Mouse (Mus musculus): ENCODE data around the gene Dennd1c.
"Not testable (repeated sequence)": the region's sequence is repeated elsewhere in the genome, so short reads cannot be mapped to it uniquely, and the experiment has no call there.

The Dennd1c gene

DNA sequence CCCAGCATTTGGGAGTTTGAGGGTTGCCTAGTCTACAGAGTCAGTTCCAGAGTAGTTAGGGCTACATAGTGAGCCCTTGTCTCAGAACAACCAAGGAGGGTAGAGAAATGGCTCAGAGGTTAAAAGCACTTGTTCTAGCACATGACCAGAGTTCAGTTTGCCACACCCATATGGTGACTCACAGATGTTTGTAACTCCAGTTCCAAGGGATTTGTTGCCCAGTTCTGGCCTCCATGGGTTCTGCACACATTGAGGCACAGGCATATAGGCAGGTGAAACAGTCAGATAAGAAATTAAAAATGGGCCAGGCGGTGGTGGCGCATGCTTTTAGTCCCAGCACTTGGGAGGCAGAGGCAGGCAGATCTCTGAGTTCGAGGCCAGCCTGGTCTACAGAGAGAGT is 15.9 kb upstream of the Dennd1c start:
- no peak for DNase-seq

DNA sequence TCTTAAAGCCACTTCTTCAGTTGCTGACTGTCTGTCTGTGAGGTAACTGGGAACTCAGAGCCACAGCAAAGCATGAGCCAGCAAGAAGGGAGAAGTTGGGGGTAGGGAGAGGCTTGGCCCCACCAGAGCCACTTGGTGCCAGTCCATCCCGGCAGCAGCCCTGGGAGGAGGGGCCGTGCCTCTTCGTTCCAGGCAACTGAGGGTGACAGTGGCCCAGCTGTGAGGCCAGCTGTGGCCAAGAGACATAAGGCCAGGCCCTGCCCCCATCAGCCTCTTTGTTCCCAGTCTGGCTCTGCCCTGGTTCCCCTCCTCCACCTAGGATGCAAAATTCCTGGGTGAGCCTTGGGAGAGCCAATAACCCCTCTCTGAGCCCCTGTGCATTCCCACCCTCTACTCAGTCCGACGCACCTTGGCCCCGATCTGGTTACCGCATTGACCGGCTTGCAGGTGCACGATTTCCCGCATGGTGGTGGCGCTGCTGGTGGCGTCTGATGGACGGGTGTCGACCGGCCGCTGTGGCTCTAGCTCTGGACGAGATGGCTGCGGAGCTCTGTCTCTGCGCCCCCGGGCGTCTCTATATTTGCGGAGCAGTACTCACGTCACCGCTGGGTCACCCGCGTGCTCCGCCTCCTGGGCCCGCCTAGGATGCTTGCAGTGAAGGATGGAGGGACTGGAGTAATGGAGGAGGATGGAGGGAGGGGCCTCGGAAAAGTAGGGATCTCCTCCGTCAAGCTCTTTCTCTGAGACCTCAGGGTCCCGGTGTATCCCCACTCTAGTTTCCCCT is 8.9 kb upstream of the Dennd1c start, which contains the start of gene Tubb4a:
TSS of gene Tubb4a (minus strand) at position 734 of the 784 bp plus-strand sequence.
- peak; percentile 95 for DNase-seq

- peak; percentile 98 for DNase-seq
These were observed 7.8 kb upstream of the Dennd1c start for GRCm38 (mm10) chr17:57085970-57086757.

GRCm38 (mm10) chr17:57082481-57082880 is 4.2 kb upstream of the Dennd1c start:
- peak; percentile 78 for DNase-seq

DNA sequence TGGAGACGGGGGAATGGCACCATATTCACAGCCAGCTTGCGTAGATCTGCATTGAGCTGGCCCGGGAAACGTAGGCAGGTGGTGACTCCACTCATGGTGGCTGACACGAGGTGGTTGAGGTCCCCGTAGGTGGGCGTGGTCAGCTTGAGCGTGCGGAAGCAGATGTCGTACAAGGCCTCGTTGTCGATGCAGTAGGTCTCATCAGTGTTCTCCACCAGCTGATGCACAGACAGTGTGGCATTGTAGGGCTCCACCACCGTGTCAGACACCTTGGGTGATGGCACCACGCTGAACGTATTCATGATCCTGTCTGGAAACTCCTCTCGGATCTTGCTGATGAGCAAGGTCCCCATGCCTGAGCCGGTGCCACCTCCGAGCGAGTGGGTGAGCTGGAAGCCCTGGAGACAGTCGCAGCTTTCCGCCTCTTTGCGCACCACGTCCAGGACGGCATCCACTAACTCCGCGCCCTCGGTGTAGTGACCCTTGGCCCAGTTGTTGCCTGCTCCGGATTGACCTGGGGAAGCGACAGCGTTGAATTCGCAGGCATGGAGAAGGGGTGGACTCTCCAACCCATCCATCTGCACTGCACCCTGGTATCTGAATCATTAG is 3.0 kb upstream of the Dennd1c start:
- DNase-seq, result peak; percentile 62

- DNase-seq, result peak; percentile 19
These were observed 1.6 kb upstream of the Dennd1c start for GRCm38 (mm10) chr17:57079919-57080318.

- DNase-seq, result no peak
These were observed 1.4 kb downstream of the Dennd1c start for GRCm38 (mm10) chr17:57076916-57077315.

- DNase-seq, result peak; percentile 29
These were observed 7.6 kb downstream of the Dennd1c start for GRCm38 (mm10) chr17:57070699-57071098.

DNA sequence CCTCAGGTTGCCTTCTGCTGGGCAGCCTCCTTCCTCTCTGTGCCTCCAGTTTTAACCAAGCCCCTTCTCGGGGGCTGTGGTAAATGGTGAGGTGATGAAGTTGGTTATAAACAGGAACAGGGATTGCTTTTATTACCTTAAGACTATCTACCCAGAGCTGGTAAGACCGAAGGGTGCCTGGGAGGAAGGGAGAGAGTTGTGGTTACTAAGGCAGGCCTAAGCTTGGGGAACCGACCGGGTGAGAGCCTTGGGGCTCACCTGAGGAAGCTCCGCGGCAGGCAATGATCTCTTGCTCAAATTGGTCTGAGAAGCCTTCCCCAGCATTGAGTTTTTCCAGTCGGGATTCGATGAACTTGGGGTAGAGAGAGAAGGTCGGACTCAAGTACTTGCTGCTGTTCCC is 8.0 kb downstream of the Dennd1c start:
- no peak for DNase-seq

DNA sequence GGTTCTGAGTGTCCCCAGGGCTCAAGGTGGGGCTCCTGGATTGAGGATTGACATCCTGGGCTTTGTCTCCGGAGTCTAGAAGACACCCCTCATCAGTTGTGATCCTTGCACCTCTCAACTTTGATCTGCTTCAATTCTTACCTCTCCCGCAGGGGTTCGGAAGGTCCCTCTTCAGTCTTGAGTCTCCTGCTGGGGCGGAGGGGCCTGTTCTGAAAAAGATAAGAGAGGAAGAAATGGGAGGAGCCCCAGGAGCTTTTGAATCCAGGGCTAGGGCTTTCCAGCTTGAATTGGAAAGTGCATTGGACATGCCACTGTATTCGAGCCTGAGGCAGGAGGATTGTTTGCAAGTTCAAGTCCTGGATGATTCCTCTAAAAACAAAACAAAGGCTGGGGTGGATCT is 11.4 kb downstream of the Dennd1c start:
- no peak for DNase-seq

DNA sequence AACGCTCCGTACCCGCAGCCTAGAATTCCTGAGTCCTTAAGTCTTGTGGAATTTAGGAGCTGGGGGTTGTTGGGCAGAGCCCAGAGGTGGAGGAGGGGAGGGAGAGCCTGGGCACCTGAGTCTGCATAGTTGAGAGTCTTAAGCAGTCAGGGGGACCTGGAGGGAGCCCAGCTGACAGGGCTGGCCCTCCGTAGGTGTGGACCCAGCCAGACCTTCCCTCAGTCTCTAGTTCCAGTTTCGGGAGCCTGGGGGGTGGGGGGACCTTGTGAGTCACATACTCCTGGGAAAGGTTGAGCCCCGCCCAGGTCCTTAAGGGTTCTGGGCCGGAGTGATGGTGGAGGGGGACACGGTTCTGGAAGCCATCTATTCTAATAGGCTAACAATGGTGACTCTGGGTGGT is 15.3 kb downstream of the Dennd1c start:
- DNase-seq, result no peak

DNA sequence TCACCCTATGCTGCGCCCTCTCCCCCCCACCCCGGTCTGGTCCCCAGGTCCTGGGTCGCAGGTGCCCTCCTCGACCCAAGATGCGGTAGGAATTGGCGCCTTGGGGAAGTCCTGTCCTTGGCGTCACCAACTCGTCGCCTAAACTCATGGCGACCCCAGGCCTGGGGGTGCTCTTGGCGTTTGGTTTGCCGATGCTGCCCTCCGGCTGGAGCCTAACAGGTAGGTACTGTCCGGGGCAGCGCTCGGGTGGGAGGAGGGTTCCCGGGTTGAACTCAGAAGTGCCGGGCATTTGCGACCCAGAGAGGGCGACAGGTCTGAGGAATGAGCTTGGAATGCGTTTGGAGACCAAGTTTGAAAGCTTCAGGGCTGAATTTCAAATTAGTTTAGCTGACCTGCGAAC is 15.8 kb downstream of the Dennd1c start:
- DNase-seq, result no peak

DNA sequence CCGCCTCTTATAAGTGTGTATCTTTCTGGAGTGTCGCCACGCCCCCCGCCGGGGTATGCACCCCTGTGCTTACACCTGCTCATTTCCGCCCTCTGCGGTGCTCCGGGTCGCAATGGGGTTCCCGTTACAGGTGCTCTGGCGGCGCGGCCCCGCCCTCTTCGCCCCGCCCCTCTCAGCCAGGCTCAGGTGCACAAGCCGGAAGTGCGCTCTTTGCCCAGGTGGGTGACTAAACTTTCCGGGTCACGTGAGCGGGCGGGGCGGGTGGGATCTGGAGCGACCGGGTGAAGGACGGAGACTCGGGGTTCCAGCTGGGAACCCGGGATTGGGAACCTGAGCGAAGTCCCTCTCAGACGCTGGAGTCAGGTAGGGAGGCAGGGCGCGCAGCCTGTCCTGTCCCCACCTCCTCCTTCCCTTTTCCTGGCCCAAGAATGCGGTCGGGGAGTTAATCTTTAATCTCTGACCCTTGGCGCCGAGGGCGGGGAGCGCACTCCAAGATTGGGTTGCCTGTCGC is 16.2 kb downstream of the Dennd1c start:
- DNase-seq, result peak; percentile 84

- peak; percentile 71 for DNase-seq
These were observed 17.2 kb downstream of the Dennd1c start for GRCm38 (mm10) chr17:57061069-57061468.

DNA sequence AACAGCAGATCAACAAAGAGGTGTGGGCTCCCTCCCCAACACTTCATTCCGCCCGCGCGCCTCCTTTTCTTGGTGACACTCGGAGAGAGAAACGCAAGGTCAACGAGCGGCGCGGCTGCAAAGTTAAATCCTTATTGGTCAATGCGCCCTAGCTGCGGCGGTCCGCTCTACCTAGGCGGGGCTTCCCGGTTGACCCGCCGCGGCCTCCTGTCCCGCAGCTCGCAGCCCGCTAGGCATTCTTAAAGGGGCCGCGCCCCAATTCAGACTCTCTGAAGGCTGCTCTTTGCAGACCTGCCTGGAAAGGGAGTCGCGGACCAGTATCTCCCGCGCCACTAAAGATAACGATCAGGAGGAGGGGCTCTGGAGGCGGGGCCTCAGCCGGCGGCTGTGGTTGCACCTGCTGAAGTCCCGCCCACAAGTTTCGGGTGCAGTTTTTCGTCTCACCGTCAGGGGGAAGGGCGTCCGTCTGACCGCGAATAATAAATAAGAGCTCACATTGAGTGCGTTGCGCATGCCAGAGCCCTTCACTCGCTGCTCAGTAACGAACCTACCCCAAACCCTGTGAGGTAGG is 18.0 kb downstream of the Dennd1c start:
- peak; percentile 99 for DNase-seq

DNA sequence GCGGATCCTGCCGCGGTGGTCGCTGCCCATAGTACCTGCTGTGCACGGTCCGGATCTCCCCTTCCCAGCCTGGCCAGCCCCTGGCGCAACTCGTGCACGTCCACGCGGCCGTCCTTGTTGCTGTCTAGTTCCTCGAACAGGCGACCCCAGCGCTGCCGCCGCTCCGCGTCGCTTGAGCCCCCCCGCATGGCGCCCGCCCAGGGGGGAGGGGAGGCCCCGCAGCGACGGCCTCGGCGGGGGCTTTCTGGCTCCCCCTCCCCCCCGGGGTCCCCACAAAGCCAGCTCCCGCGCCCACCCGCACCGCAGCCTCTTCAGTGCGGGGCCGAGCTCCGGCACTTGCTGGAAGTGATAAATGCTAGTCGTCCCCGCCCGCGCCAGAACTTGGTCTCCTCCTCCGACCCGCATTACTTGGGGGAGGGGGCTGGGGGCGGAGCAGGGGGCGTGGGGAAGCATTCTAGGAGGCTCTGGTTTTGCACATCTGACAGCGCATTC is 18.8 kb downstream of the Dennd1c start, which contains the start of gene Slc25a23:
TSS of gene Slc25a23 (minus strand) at position 378 of the 492 bp plus-strand sequence.
- DNase-seq, result peak; percentile 84

GRCm38 (mm10) chr17:57058891-57059485 is 19.3 kb downstream of the Dennd1c start, which contains the start of gene Crb3:
Crb3 (plus strand) TSS chr17:57059105.
- peak; percentile 83 for DNase-seq

GRCm38 (mm10) chr17:57056246-57056645 is 22.1 kb downstream of the Dennd1c start:
- no peak for DNase-seq

DNA sequence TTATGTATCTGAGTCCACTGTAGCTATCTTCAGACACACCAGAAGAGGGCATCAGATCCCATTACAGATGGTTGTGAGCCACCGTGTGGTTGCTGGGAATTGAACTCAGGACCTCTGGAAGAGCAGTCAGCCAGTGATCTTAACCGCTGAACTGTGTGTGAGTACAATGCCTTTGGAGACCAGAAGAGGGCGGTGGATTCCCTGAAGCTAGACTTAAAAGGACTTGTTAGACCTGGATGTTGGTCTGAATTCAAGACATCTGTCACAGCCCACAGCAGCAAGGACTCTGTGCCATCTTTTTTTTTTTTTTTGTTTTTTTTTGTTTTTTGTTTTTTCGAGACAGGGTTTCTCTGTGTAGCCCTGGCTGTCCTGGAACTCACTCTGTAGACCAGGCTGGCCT is 26.6 kb downstream of the Dennd1c start:
- DNase-seq, result not testable (repeated sequence)

DNA sequence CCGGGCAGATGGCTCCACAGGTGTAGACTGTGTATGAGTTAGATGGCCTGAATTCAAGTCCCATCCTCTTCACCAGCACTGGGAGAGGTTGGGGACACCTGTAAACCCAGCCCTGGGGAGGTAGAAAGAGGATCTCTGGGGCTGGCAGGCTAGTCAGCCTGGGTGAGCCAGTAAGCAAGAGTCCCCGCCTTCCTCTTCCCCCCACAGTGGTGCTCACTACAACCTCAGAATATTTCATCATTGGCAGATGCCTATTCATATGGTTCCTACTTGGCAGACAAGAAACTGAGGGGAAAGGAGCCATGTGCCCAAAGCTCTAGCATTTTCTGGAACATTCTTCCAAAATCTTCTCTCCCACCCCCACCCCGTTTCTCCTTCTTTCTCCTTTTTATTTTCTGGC is 29.5 kb downstream of the Dennd1c start:
- no peak for DNase-seq

- DNase-seq, result no peak
These were observed 30.9 kb downstream of the Dennd1c start for GRCm38 (mm10) chr17:57047406-57047805.

DNA sequence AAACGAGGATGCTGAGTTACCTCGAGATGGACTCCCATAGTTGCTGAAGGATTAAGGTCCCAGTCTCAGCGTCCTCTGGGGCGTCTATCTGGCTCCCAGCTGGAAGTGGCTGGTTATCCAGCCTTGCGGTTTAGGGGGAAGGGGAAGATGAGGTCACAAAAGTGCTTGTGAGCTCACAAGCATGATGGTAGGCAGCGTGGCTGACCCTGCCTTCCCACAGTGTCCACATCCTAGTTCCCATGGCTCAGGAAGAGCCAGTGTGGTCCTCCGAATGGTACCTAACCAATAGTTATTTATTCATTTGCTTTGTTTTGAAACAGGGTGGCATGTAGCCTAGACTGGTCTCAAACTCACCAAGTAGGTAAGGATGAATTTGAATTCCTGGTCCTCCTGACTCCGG is 36.8 kb downstream of the Dennd1c start, which contains the start of gene Slc25a41:
TSS of gene Slc25a41 (minus strand) at position 101 of the 400 bp plus-strand sequence.
- DNase-seq, result no peak
